Mouse (Mus musculus) MEL (cell line): ENCODE results near the gene Trim14. TPM values are rescaled to one million over a fixed set of nuclear protein-coding genes. Genes with fewer than 3 reads are reported as not detected.

Experiments used
- DNase-seq: peaks from one replicate; pipeline ENCODE4 v3.0.0; 2011; ENCODE audit warnings: low read depth, low spot score
- H3K27ac ChIP-seq: 2 replicates; pipeline ENCODE4 v1.5.1; 2012; ENCODE audit warnings: low read depth, mild to moderate bottlenecking, control low read depth, low read length, moderate library complexity; ENCODE audit not compliant: control insufficient read depth
- H3K27me3 ChIP-seq, 2 experiments: fragments of 150-350 bp in 1 of 2; sonication (generic) in 1 of 2; 2 replicates each; pipeline ENCODE4 v1.6.1; 2012; ENCODE audit warnings: low read length in 2 of 2, mild to moderate bottlenecking in 2 of 2, improper control_type of control experiment in 1 of 2, moderate library complexity in 1 of 2; ENCODE audit not compliant: insufficient read depth in 2 of 2, control insufficient read depth in 1 of 2
- H3K36me3 ChIP-seq, 2 experiments: 2 replicates each; pipeline ENCODE4 v1.6.1; 2012 to 2014; ENCODE audit warnings: low read length in 2 of 2, improper control_type of control experiment in 1 of 2, inconsistent platforms in 1 of 2, mild to moderate bottlenecking in 1 of 2; ENCODE audit not compliant: insufficient read depth in 2 of 2, control insufficient read depth in 1 of 2
- H3K4me1 ChIP-seq, 2 experiments: fragments of 150-350 bp in 1 of 2; sonication (generic) in 1 of 2; 2 replicates each; pipeline ENCODE4 v1.6.1; 2012; ENCODE audit warnings: low read length in 2 of 2, improper control_type of control experiment in 1 of 2, mild to moderate bottlenecking in 1 of 2; ENCODE audit not compliant: insufficient read depth in 2 of 2, control insufficient read depth in 1 of 2
- H3K4me3 ChIP-seq, 2 experiments: fragments of 150-350 bp in 1 of 2; sonication (generic) in 1 of 2; 2 replicates each; pipeline ENCODE4 v1.5.1; 2012; ENCODE audit warnings: low read depth in 2 of 2, low read length in 2 of 2, mild to moderate bottlenecking in 2 of 2, moderate library complexity in 2 of 2, control low read depth in 1 of 2, improper control_type of control experiment in 1 of 2; ENCODE audit not compliant: control insufficient read depth in 1 of 2, insufficient read depth in 1 of 2
- H3K79me2 ChIP-seq: 2 replicates; pipeline ENCODE4 v1.6.1; 2012; ENCODE audit warnings: mild to moderate bottlenecking, low read length, moderate library complexity; ENCODE audit not compliant: control insufficient read depth, poor library complexity, insufficient read depth
- H3K9ac ChIP-seq: 2 replicates; pipeline ENCODE4 v1.6.1; 2012; ENCODE audit warnings: low read depth, mild to moderate bottlenecking, control low read depth, low read length, moderate library complexity; ENCODE audit not compliant: control insufficient read depth, poor library complexity, severe bottlenecking
- H3K9me3 ChIP-seq: fragments of 150-350 bp; sonication (generic); replicated peaks from 2 replicates; pipeline ENCODE4 v1.6.1; 2012; ENCODE audit warnings: mild to moderate bottlenecking, low read length, improper control_type of control experiment, moderate library complexity; ENCODE audit not compliant: insufficient read depth
- CHD1 ChIP-seq: IDR thresholded peaks from 2 replicates; pipeline ENCODE4 v1.6.1; 2012; ENCODE audit warnings: low read depth, mild to moderate bottlenecking, inconsistent platforms, low read length, improper control_type of control experiment
- CTCF ChIP-seq, 3 experiments: IDR thresholded peaks in 2 of 3; conservative IDR thresholded peaks in 1 of 3; 2 replicates each; pipeline ENCODE4 v1.5.1; 2011 to 2012; ENCODE audit warnings: low read length in 3 of 3, low read depth in 2 of 3, mild to moderate bottlenecking in 2 of 3, improper control_type of control experiment in 1 of 3, inconsistent platforms in 1 of 3, mixed read lengths in 1 of 3, moderate library complexity in 1 of 3; ENCODE audit not compliant: control insufficient read depth in 1 of 3, insufficient read depth in 1 of 3, poor library complexity in 1 of 3, severe bottlenecking in 1 of 3
- ETS1 ChIP-seq: IDR thresholded peaks from 2 replicates; pipeline ENCODE4 v1.6.1; 2012; ENCODE audit warnings: low read depth, mild to moderate bottlenecking, inconsistent platforms, low read length, improper control_type of control experiment, moderate library complexity
- GABPA ChIP-seq: IDR thresholded peaks from 2 replicates; pipeline ENCODE4 v1.6.1; 2012; ENCODE audit warnings: low read depth, mild to moderate bottlenecking, inconsistent platforms, low read length, improper control_type of control experiment, moderate library complexity
- GATA1 ChIP-seq: IDR thresholded peaks from 2 replicates; pipeline ENCODE4 v1.6.1; 2011; ENCODE audit warnings: low read depth, low read length, improper control_type of control experiment
- HCFC1 ChIP-seq: IDR thresholded peaks from 2 replicates; pipeline ENCODE4 v1.6.1; 2012; ENCODE audit warnings: low read depth, mild to moderate bottlenecking, inconsistent platforms, low read length, improper control_type of control experiment, moderate library complexity
- JUND ChIP-seq: IDR thresholded peaks from 2 replicates; pipeline ENCODE4 v1.6.1; 2011; ENCODE audit warnings: low read depth, mild to moderate bottlenecking, improper control_type of control experiment, low read length
- KAT2A ChIP-seq: conservative IDR thresholded peaks from 2 replicates; pipeline ENCODE4 v1.6.1; 2012; ENCODE audit warnings: low read depth, low read length, improper control_type of control experiment, inconsistent platforms
- MAZ ChIP-seq: IDR thresholded peaks from 2 replicates; pipeline ENCODE4 v1.6.1; 2012; ENCODE audit warnings: low read depth, mild to moderate bottlenecking, inconsistent platforms, low read length, improper control_type of control experiment
- MYB ChIP-seq: IDR thresholded peaks from 2 replicates; pipeline ENCODE4 v1.6.1; 2011; ENCODE audit warnings: mild to moderate bottlenecking, low read depth, low read length, improper control_type of control experiment
- MYC ChIP-seq: IDR thresholded peaks from 2 replicates; pipeline ENCODE4 v1.6.1; 2011; ENCODE audit warnings: low read depth, mild to moderate bottlenecking, low read length, improper control_type of control experiment, moderate library complexity
- NELFE ChIP-seq: IDR thresholded peaks from 2 replicates; pipeline ENCODE4 v1.6.1; 2011; ENCODE audit warnings: low read depth, low read length, improper control_type of control experiment
- NRF1 ChIP-seq: IDR thresholded peaks from 2 replicates; pipeline ENCODE4 v1.6.1; 2014; ENCODE audit warnings: low read depth, mild to moderate bottlenecking, inconsistent platforms, low read length, improper control_type of control experiment, moderate library complexity; ENCODE audit not compliant: poor library complexity, insufficient read depth, severe bottlenecking
- POLR2AphosphoS5 ChIP-seq: IDR thresholded peaks from 2 replicates; pipeline ENCODE4 v1.6.1; 2012; ENCODE audit warnings: low read depth, borderline replicate concordance, mild to moderate bottlenecking, inconsistent platforms, low read length, moderate library complexity, mixed read lengths
- RAD21 ChIP-seq: IDR thresholded peaks from 2 replicates; pipeline ENCODE4 v1.6.1; 2011; ENCODE audit warnings: mild to moderate bottlenecking, low read depth, low read length, improper control_type of control experiment
- RCOR1 ChIP-seq: IDR thresholded peaks from 2 replicates; pipeline ENCODE4 v1.6.1; 2012; ENCODE audit warnings: low read depth, mild to moderate bottlenecking, inconsistent platforms, low read length, improper control_type of control experiment
- SIN3A ChIP-seq: IDR thresholded peaks from 2 replicates; pipeline ENCODE4 v1.6.1; 2012; ENCODE audit warnings: low read length, improper control_type of control experiment, inconsistent platforms
- SMC3 ChIP-seq: IDR thresholded peaks from 2 replicates; pipeline ENCODE4 v1.6.1; 2011; ENCODE audit warnings: low read depth, low read length, improper control_type of control experiment
- UBTF ChIP-seq: IDR thresholded peaks from 2 replicates; pipeline ENCODE4 v1.6.1; 2012; ENCODE audit warnings: low read depth, mild to moderate bottlenecking, inconsistent platforms, low read length, improper control_type of control experiment, moderate library complexity, borderline replicate concordance; ENCODE audit not compliant: insufficient read depth
- USF1 ChIP-seq: IDR thresholded peaks from 2 replicates; pipeline ENCODE4 v1.6.1; 2014; ENCODE audit warnings: low read depth, mild to moderate bottlenecking, inconsistent platforms, low read length, improper control_type of control experiment, moderate library complexity
- USF2 ChIP-seq, 2 experiments: IDR thresholded peaks; 2 replicates each; pipeline ENCODE4 v1.6.1; 2011 to 2012; ENCODE audit warnings: improper control_type of control experiment in 2 of 2, low read length in 2 of 2, borderline replicate concordance in 1 of 2, inconsistent platforms in 1 of 2, low read depth in 1 of 2, mild to moderate bottlenecking in 1 of 2; ENCODE audit not compliant: insufficient read depth in 1 of 2
- ZC3H11A ChIP-seq: IDR thresholded peaks from 2 replicates; pipeline ENCODE4 v1.6.1; 2012; ENCODE audit warnings: low read depth, mild to moderate bottlenecking, inconsistent platforms, low read length, improper control_type of control experiment
- ZMIZ1 ChIP-seq: IDR thresholded peaks from 2 replicates; pipeline ENCODE4 v1.6.1; 2012; ENCODE audit warnings: low read depth, mild to moderate bottlenecking, inconsistent platforms, low read length, improper control_type of control experiment, moderate library complexity
- polyA plus RNA-seq, 2 experiments: library from polyadenylated mRNA; stranded (reverse) in 1 of 2; unstranded in 1 of 2; fragments of >175 nt in 1 of 2; fragments of >200 nt in 1 of 2; gene quantifications; 2 replicates each; pipeline versions ENCODE4 v1.2.1 to v1.2.4; 2012; ENCODE audit warnings: low replicate concordance in 2 of 2, low read depth in 1 of 2; ENCODE audit not compliant: insufficient read length in 2 of 2, insufficient read depth in 1 of 2, missing spikeins in 1 of 2
- total RNA-seq: library from RNA; depleted of rRNA; stranded (reverse); fragments of 300-350 nt; gene quantifications from 2 replicates; pipeline ENCODE4 v1.2.3, GENCODE M21; 2012

The Trim14 gene
- total and polyA plus RNA-seq, 3 experiments: 1.1 to 5.1 TPM; not detected in 1

- no peak for DNase-seq
- Histone ChIP-seq H3K27me3 (no peaks in the 10 kb centered on the region), H3K36me3 (peaks cover 0 to 9% of the 10 kb centered on the region in 2 experiments; a peak in 2 of 4 replicates), H3K4me3 (no peak overlapping the region), H3K27ac (no peak overlapping the region), H3K9me3 (no peaks in the 10 kb centered on the region), H3K9ac (no peak overlapping the region), H3K79me2 (no peaks in the 10 kb centered on the region), H3K4me1 (peaks cover 2 to 12% of the 10 kb centered on the region in 2 experiments; a peak in 3 of 4 replicates)
- TF ChIP-seq SMC3 (no peak), GATA1 (no peak), KAT2A (no peak), ZMIZ1 (no peak)
Measured at GRCm38 (mm10) chr4:46521457-46521856, 14.5 kb downstream of the Trim14 start.

DNA sequence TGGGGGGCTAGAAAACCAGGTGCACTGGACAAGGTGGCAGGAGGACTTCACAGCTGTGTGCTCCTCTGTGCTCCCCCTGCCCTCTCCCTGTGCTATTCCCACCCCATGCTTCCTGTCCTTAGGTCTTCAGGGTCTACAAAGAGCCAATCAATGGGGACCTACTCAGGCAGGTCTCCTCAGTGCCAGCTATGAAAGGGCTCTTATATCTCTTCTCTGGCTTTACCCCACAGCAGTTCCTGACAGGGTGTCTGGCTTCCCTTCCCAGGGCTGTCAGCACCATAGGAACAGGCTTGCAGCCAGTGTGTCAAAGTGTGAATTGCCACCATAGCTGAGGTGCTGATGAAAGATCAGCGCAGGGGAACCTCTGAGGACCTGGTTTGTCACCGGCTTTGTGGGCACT is 15.4 kb downstream of the Trim14 start:
- peaks cover 0 to 6% of the 10 kb centered on the region in 2 experiments; a peak in 2 of 4 replicates for H3K4me1 ChIP-seq
- H3K9ac ChIP-seq: no peak overlapping the region
- no peaks in the 10 kb centered on the region for H3K79me2 ChIP-seq
- H3K27ac ChIP-seq: no peak overlapping the region
- TF ChIP-seq ZMIZ1: no peak
- TF ChIP-seq RAD21: no peak
- no peak for TF ChIP-seq USF2 (IDR thresholded peaks at IDR 0.05; ENCODE audit: borderline replicate concordance in 1 of 2, insufficient read depth in 1 of 2, low read depth in 1 of 2, low read length in 2 of 2)
- TF ChIP-seq NELFE: no peak
- TF ChIP-seq SIN3A: no peak
- TF ChIP-seq UBTF: no peak
- no peak for TF ChIP-seq USF1
- no peak for DNase-seq
- no peaks in the 10 kb centered on the region for H3K27me3 ChIP-seq
- H3K4me3 ChIP-seq: no peak overlapping the region
- peaks cover 0 to 3% of the 10 kb centered on the region in 2 experiments; a peak in 1 of 4 replicates for H3K36me3 ChIP-seq
- H3K9me3 ChIP-seq: no peaks in the 10 kb centered on the region

DNA sequence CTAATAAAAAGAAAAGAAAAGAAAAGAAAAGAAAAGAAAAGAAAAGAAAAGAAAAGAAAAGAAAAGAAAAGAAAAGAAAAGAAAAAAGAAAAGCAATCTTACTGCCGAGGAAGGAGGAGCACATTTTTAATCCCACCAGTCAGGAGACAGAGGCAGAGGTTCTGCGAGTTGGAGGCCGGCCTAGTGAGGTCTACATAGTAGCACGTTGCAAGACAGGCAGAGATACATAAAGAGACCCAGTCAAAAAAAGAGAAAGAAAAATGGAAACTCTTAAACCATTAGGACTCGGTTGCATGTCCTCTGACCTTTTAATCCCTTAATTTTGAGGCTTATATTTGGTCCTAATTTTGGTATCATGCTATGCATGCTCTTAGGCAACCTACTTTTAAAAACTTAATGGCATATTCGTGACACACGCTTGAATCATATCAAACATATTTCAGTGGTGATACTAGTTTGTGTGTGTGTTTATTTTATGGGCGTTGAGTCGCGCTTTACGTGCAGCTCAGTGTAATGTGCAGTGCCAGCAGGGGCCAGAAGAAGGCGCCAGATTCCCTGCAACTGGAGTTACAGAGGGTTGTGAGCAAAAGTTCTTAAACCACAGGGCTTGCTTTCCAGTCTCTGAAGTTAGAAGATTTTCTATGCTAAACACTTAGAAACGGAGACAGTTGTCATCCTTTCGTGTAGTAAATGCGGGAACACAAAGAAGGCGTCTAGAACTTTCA is 28.0 kb downstream of the Trim14 start:
- H3K27ac ChIP-seq: peak overlapping the region; percentile 73
- H3K9ac ChIP-seq: peak overlapping the region; percentile 60
- peak; percentile 96 for DNase-seq
- TF ChIP-seq POLR2AphosphoS5: no peak
- 0 out of 2 replicates have a peak, but pooled peaks have one; percentile 82 for TF ChIP-seq CHD1
- TF ChIP-seq MYB: no peak
- 0 out of 2 replicates have a peak, but pooled peaks have one; percentile 14 for TF ChIP-seq ETS1
- peak; percentile 78 for TF ChIP-seq RAD21
- peak; percentile 15; the same call in 1 of the 2 replicates for TF ChIP-seq MYC
- 0 out of 2 replicates have a peak, but pooled peaks have one; percentile 23 for TF ChIP-seq NELFE
- TF ChIP-seq GABPA: no peak
- TF ChIP-seq ZC3H11A: peak; percentile 65
- TF ChIP-seq CTCF (IDR thresholded peaks at IDR 0.05 in 2 of 3, conservative IDR thresholded peaks at IDR 0.05 in 1 of 3; ENCODE audit: control insufficient read depth in 1 of 3, insufficient read depth in 1 of 3, low read depth in 2 of 3, low read length in 3 of 3, poor library complexity in 1 of 3, severe bottlenecking in 1 of 3): peak; percentile 85 to 95 (median 95)
- TF ChIP-seq HCFC1: 0 out of 2 replicates have a peak, but pooled peaks have one; percentile 29
- 0 out of 2 replicates have a peak, but pooled peaks have one; percentile 6 for TF ChIP-seq JUND
- no peak for TF ChIP-seq RCOR1
- TF ChIP-seq MAZ: no peak
- peak; percentile 87 for TF ChIP-seq SIN3A
- no peak for TF ChIP-seq NRF1

More for the DNA sequence above, 28.0 kb downstream of the Trim14 start:
- Histone ChIP-seq H3K36me3 (peaks cover 2 to 10% of the 10 kb centered on the region in 2 experiments; a peak in 2 of 4 replicates), H3K9me3 (no peaks in the 10 kb centered on the region), H3K79me2 (no peaks in the 10 kb centered on the region; the same call in 1 of the 2 replicates), H3K27me3 (no peaks in the 10 kb centered on the region), H3K4me3 (peak overlapping the region; percentile 58 to 68), H3K4me1 (peaks cover 6 to 14% of the 10 kb centered on the region in 2 experiments)
